Mouse (Mus musculus) liver, adult 2 months (tissue): Measurements from ENCODE around the gene 5730596B20Rik. TPM values are rescaled to one million over a fixed set of nuclear protein-coding genes. Genes with fewer than 3 reads are reported as not detected.

Source experiments
- DNase-seq: peaks from one replicate; pipeline ENCODE4 v3.0.0-alpha.2; 2011; ENCODE audit warnings: low read depth, low spot score; ENCODE audit errors: extremely low read depth
- H3K27ac ChIP-seq: fragments of 200-500 bp; replicated peaks from 2 replicates; pipeline ENCODE4 v1.5.1; 2012; ENCODE audit warnings: low read depth, mild to moderate bottlenecking, control low read depth, inconsistent platforms, low read length; ENCODE audit not compliant: insufficient read depth
- H3K27me3 ChIP-seq: fragments of 200-500 bp; 2 replicates; pipeline ENCODE4 v1.6.1; 2012; ENCODE audit warnings: mild to moderate bottlenecking, moderate library complexity, low read length, inconsistent platforms; ENCODE audit not compliant: control insufficient read depth, insufficient read depth
- H3K36me3 ChIP-seq: fragments of 200-500 bp; 2 replicates; pipeline ENCODE4 v1.6.1; 2012; ENCODE audit warnings: low read length, inconsistent platforms; ENCODE audit not compliant: control insufficient read depth, insufficient read depth
- H3K4me1 ChIP-seq: fragments of 200-500 bp; 2 replicates; pipeline ENCODE4 v1.6.1; 2011; ENCODE audit warnings: low read length; ENCODE audit not compliant: control insufficient read depth, insufficient read depth
- H3K4me3 ChIP-seq: fragments of 200-500 bp; 2 replicates; pipeline ENCODE4 v1.5.1; 2011; ENCODE audit warnings: low read depth, mild to moderate bottlenecking, control low read depth, low read length, moderate library complexity; ENCODE audit not compliant: insufficient read depth
- H3K79me2 ChIP-seq: fragments of 200-500 bp; 2 replicates; pipeline ENCODE4 v1.6.1; 2012; ENCODE audit warnings: inconsistent platforms, mild to moderate bottlenecking, low read length, moderate library complexity; ENCODE audit not compliant: control insufficient read depth, insufficient read depth
- H3K9ac ChIP-seq: fragments of 200-500 bp; 2 replicates; pipeline ENCODE4 v1.6.1; 2012; ENCODE audit warnings: low read depth, mild to moderate bottlenecking, control low read depth, inconsistent platforms, low read length
- CTCF ChIP-seq: fragments of 200-500 bp; IDR thresholded peaks from 2 replicates; pipeline ENCODE4 v1.5.1; 2011; ENCODE audit warnings: low read depth, low read length, control low read depth
- POLR2A ChIP-seq: fragments of 200-500 bp; IDR thresholded peaks from 2 replicates; pipeline ENCODE4 v1.6.1; 2011; ENCODE audit warnings: low read length, control low read depth; ENCODE audit not compliant: insufficient read depth; ENCODE audit errors: extremely low read depth
- WGBS: fragments of 180-500 bp; shearing (Covaris S2); methylation state at CpG from one replicate; pipeline ENCODE4 v1.1.7; 2018; 5-methylcytosine and 5-hydroxymethylcytosine counted together
- polyA plus RNA-seq: library from polyadenylated mRNA; depleted of rRNA; stranded (reverse); fragments of >200 nt; gene quantifications from 2 replicates; pipeline ENCODE4 v1.2.3, GENCODE M21; 2012
- total RNA-seq: library from RNA; depleted of rRNA; stranded (reverse); fragments of >200 nt; gene quantifications from 2 replicates; pipeline ENCODE4 v1.2.3, GENCODE M21; 2014

Gene 5730596B20Rik
- total and polyA plus RNA-seq, 2 experiments = 0.02 to 0.09 TPM

DNA sequence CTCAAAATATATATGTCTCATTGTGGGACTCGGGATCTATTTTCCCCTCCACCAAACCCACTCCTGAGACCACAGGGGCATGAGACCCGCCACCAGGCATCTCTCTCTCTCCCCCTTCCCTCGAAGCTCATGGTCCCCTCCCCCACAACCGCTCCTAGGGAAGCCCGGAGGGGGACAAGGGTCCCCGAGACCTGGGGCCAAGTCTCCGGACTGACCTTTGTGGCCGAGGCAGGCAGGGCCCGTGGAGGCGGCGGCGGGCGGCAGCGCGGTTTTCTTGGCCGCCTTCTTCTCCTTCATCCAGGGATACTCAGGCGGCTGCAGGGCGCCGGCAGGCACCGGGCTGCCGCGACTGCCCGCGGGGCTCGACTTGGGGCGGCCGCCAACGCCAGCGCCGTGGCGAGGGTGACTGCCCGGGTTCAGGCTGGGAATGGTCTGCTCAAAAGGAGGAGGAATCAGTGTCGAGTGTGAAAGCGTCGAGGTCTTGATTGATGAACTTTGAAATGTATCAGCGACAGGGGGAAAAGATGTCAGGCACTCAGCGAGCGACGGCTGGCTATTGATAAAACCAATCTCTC lies 13.2 kb upstream of the 5730596B20Rik start:
- Histone ChIP-seq H3K9ac (peak overlapping the region; percentile 75), H3K79me2 (no peaks in the 10 kb centered on the region), H3K27ac (peak overlapping the region; percentile 60), H3K27me3 (peaks cover 28% of the 10 kb centered on the region; the same call in 1 of the 2 replicates), H3K4me3 (peak overlapping the region; percentile 65), H3K4me1 (no peaks in the 10 kb centered on the region; the same call in 1 of the 2 replicates), H3K36me3 (no peaks in the 10 kb centered on the region)
- no peak for DNase-seq
- 4% methylated on average over 39 of the region's 39 CpGs for WGBS
- no peak for TF ChIP-seq CTCF
- no peak for TF ChIP-seq POLR2A

DNA sequence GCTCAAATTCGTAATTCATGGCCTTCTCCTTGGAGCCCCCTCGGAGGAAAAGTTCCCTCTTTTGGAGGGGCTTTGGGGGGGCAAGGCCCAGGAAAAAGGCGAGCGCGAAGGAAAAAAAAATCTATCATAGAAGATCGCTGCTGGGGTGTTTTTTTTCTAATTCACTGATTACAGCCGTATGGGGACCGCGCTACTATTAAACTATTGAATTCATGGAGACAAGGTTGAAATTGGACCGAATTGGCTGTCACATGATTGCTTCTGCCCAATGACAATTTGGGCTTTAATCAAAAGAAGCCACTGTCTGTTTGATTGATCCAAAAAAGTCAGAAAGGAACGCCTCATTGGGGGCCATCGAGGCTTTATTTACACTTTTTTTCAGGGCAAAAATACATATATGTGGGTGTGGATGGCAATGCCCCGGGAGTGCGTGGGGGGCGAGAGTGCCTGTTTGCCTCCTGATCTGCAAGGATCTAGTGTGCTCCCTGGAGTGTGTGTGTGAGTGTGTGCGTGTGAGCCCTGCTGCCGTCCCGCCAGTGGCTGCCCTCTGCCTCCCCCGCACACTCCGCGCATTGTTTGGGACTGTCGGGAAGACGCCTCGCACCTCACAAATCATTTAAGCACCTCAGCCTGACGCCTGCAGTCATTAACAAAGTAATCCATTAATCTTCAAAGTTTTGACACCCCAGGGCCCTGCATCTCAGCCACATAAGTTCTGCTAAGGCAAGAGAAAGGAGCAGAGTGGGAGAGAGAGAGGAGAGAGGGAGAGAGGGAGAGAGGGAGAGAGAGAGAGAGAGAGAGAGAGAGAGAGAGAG lies 12.5 kb upstream of the 5730596B20Rik start, which contains the start of gene Hoxa2:
Gene Hoxa2 (minus strand): TSS at position 206 of the 815 bp plus-strand sequence.
- peak within 1 kb of the TSS; percentile 63 for H3K27ac ChIP-seq
- no peaks in the 10 kb centered on the region for H3K79me2 ChIP-seq
- no peaks in the 10 kb centered on the region for H3K36me3 ChIP-seq
- H3K4me3 ChIP-seq = peak within 1 kb of the TSS; percentile 65
- 5% methylated on average over 25 of the region's 25 CpGs for WGBS
- peak within 1 kb of the TSS; percentile 75 for H3K9ac ChIP-seq
- no peak for DNase-seq
- peaks cover 25% of the 10 kb centered on the region; the same call in 1 of the 2 replicates for H3K27me3 ChIP-seq
- no peaks in the 10 kb centered on the region; the same call in 1 of the 2 replicates for H3K4me1 ChIP-seq
- no peak for TF ChIP-seq POLR2A
- TF ChIP-seq CTCF = no peak

DNA sequence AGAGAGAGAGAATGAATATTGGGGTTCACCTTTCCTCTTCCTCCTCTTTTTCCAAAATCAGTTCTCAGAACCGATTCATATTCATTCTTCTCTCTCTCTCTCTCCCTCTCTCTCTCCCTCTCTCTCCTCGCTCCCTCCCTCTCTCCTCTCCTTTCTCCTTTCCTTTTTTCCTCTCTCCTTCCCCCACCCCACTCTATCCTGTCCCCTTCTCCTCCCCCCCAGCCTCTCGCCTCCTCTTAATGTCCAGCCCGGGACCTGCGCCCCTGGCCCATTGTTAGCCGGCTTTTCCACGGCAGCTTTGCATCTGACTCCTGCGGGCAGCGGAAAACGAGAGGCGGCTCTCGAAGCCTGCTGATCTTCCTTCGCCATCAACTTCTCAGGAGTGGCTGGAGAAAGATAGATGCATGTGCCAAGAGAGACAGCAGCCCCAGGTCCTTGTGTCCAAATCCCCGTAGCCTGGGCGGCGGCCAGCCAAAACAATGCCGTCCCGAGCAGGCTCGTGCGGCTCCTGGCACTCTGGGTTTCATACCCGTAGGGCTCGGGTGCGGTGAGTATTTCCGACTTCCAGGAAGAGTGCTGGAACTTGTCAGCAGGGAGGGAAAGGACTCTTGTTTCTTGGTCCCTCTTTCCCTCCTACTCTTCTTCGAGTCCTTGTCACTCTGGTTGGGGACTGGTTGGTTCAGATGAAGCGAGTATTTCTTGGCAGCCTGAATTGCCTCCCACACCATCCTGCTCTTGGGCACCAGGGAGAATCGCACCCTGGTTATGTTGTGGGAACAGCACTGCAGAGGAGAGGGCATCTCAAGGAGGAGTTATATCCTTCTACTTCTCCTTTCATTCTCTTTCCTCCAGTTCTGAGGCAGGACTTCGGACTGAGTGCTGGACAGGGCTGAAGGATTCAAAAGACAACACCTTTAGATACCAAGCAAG lies 11.6 kb upstream of the 5730596B20Rik start:
- no peaks in the 10 kb centered on the region for H3K79me2 ChIP-seq
- H3K9ac ChIP-seq = peak overlapping the region; percentile 56
- DNase-seq = no peak
- peak overlapping the region; percentile 42 for H3K4me3 ChIP-seq
- H3K27ac ChIP-seq = peak overlapping the region; percentile 58
- 7% methylated on average over 28 of the region's 28 CpGs for WGBS
- no peaks in the 10 kb centered on the region for H3K36me3 ChIP-seq
- TF ChIP-seq CTCF (no peak), POLR2A (no peak)
- H3K4me1 ChIP-seq = no peaks in the 10 kb centered on the region; the same call in 1 of the 2 replicates
- peaks cover 25% of the 10 kb centered on the region; the same call in 1 of the 2 replicates for H3K27me3 ChIP-seq

DNA sequence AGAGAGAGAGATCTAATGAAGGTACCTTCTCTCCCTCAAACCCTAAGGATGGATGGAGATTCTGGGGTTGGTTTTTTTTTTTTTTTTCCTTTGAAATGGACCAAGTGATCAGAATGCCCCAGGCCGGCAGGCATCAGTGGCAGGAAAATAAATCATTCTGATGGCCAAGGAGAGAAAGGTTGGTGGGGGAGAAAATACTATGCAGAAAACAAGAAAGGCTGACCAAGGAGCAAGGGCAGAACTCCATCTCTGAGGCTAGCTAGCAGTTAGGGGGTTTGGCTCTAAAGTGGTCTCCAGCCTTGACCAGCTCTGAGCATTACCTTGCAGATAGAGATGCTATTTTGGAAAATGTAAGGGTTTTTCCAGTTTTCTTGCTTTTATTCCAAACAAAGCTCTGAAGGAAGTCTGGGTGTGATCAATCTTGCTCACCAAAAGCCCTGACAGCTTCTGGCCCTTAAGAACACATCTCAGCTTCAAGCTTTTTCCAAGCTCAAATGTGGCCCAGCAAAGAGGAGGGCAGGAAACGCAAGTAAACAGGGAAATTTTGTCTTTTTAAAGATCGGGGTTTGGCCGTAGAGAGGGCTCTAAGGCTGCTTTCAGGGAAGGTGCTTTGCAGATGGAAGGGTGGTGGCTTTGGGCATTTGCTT lies 10.7 kb upstream of the 5730596B20Rik start:
- no peak for TF ChIP-seq CTCF
- no peak for TF ChIP-seq POLR2A
- H3K4me3 ChIP-seq = no peak overlapping the region
- DNase-seq = no peak
- H3K9ac ChIP-seq = peak overlapping the region; percentile 51; the same call in 1 of the 2 replicates
- H3K36me3 ChIP-seq = no peaks in the 10 kb centered on the region
- no peaks in the 10 kb centered on the region; the same call in 1 of the 2 replicates for H3K4me1 ChIP-seq
- no peaks in the 10 kb centered on the region for H3K79me2 ChIP-seq
- WGBS = 9% methylated on average over 4 of the region's 4 CpGs
- H3K27me3 ChIP-seq = peaks cover 22% of the 10 kb centered on the region; the same call in 1 of the 2 replicates
- H3K27ac ChIP-seq = peak overlapping the region; percentile 48; the same call in 1 of the 2 replicates

DNA sequence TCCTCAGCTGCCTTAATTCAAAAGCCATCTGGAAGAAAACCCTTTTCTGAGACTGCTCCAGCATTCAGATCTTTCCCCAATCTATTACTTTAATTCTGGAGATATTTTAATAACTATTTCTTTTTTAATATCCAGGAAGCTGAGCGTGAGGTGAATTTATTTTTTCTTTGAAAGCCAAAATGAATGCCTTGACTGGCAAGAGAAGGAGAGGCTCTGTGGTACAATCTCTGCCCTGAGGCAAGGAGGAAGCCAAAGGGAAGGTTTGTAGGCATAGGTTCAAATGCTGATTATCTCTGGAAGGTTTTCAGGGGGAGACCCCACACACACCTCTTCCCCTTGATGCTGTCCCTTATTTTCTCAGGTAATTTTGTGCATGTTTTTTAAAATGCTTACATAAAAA lies 10.1 kb upstream of the 5730596B20Rik start:
- H3K27ac ChIP-seq = peak overlapping the region; percentile 48; the same call in 1 of the 2 replicates
- no peak overlapping the region for H3K4me3 ChIP-seq
- peaks cover 22% of the 10 kb centered on the region; the same call in 1 of the 2 replicates for H3K27me3 ChIP-seq
- no peaks in the 10 kb centered on the region for H3K36me3 ChIP-seq
- DNase-seq = no peak
- 0 out of 2 replicates have a peak overlapping the region, but pooled peaks have one; percentile 51 for H3K9ac ChIP-seq
- H3K79me2 ChIP-seq = no peaks in the 10 kb centered on the region
- no peaks in the 10 kb centered on the region; the same call in 1 of the 2 replicates for H3K4me1 ChIP-seq
- TF ChIP-seq CTCF = no peak
- no peak for TF ChIP-seq POLR2A
- WGBS = 24% methylated on average over 1 of the region's 1 CpGs
